Mouse (Mus musculus): Measurements from ENCODE around the gene Prl2b1. TPM values are rescaled to one million over a fixed set of nuclear protein-coding genes. Genes with fewer than 3 reads are reported as not detected.

Prl2b1 gene
- not detected in 2 replicates for polyA plus RNA-seq (2012; ENCODE audit: low replicate concordance)

DNA sequence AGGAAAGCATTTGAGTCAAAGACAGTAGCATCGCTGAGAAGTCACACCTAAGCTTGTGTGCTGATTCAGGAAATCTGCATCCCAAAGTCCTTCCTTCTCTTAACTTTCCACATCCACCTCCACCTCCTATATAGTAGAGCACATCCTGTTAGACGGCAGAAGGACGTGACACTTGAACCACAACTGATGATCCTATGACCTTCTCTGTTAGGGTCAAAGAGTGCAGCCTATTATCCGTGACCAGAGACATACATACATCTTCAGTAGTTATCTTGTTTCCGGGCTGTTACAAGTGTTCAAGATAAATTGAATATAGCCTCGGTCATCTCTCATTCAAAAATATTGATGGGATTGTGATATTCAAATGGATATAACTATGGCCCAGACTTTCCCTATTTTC lies at the start of gene Prl2b1:
Prl2b1 (minus strand) TSS at position 101 of the 400 bp plus-strand sequence.

DNA sequence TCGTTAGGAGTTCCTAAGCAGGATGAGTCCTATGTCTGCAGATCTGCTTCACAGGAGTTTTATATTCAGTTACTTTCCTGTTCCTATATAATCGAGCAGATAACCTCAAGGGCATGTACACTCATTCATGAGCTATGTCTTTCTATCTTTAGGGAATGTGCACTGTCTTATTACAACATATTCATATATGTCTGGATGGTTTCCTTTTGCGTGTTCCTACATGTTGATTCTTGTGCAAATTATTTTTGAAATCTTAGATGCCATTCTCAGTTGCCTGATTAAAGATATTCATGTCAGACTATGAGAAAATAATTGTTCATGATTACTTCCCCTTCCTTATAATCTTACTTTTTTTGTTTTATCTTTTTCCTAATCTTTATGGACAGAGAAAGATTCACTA lies 47.9 kb upstream of the Prl2b1 start, which contains the start of gene Prl8a6:
Prl8a6 (minus strand) TSS at position 101 of the 400 bp plus-strand sequence.

DNA sequence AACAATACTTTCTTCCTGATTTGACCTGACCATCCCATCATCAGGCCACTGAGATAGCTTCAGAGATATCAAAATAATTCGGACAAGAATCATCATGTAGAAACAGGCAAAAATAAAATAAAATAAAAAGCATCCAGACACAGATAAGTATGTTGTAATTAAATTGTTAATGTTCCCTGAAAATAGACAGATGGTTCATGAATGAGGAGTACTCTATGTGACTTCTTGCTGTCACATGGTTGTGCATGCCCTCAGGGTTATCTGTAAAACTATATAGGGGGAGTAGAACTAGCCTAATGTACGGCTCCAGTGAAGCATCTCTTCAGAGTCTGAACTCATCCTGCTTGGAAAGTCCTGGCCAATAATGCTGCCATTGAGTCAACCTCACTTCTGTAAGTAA lies 45.3 kb downstream of the Prl2b1 start, which contains the start of gene Prl8a2:
Prl8a2 (plus strand) TSS at position 301 of the 400 bp plus-strand sequence.

Other genes starting within 250 kb of the Prl2b1 start
- gene Prl3d3, start 234.1 kb downstream of the Prl2b1 start, polyA plus RNA-seq (2012; ENCODE audit: low replicate concordance) = not detected in 2 replicates
- not detected in 2 replicates for gene Prl3c1, start 194.2 kb downstream of the Prl2b1 start, polyA plus RNA-seq (2012; ENCODE audit: low replicate concordance)
- gene Prl3b1, start 149.0 kb downstream of the Prl2b1 start, polyA plus RNA-seq (2012; ENCODE audit: low replicate concordance) = not detected in 2 replicates
- gene Prl3a1, start 131.4 kb downstream of the Prl2b1 start, polyA plus RNA-seq (2012; ENCODE audit: low replicate concordance) = not detected in 2 replicates
- not detected in 2 replicates for gene Prl6a1, start 78.2 kb downstream of the Prl2b1 start, polyA plus RNA-seq (2012; ENCODE audit: low replicate concordance)
- gene Prl8a2, start 45.2 kb downstream of the Prl2b1 start, polyA plus RNA-seq (2012; ENCODE audit: low replicate concordance) = not detected in 2 replicates
- gene Prl8a6, start 47.8 kb upstream of the Prl2b1 start, polyA plus RNA-seq (2012; ENCODE audit: low replicate concordance) = not detected in 2 replicates
- not detected in 2 replicates for gene Prl8a8, start 122.4 kb upstream of the Prl2b1 start, polyA plus RNA-seq (2012; ENCODE audit: low replicate concordance)
- not detected in 2 replicates for gene Prl8a9, start 173.8 kb upstream of the Prl2b1 start, polyA plus RNA-seq (2012; ENCODE audit: low replicate concordance)
- gene Prl8a1, start 191.3 kb upstream of the Prl2b1 start, polyA plus RNA-seq (2012; ENCODE audit: low replicate concordance) = not detected in 2 replicates
- gene Prl7b1, start 219.7 kb upstream of the Prl2b1 start, polyA plus RNA-seq (2012; ENCODE audit: low replicate concordance) = not detected in 2 replicates

All from leukemia stem cell, adult 10-12 weeks (primary cell).